ENCODE assay signal across 11 mouse cellular contexts in the genomic region with DNA sequence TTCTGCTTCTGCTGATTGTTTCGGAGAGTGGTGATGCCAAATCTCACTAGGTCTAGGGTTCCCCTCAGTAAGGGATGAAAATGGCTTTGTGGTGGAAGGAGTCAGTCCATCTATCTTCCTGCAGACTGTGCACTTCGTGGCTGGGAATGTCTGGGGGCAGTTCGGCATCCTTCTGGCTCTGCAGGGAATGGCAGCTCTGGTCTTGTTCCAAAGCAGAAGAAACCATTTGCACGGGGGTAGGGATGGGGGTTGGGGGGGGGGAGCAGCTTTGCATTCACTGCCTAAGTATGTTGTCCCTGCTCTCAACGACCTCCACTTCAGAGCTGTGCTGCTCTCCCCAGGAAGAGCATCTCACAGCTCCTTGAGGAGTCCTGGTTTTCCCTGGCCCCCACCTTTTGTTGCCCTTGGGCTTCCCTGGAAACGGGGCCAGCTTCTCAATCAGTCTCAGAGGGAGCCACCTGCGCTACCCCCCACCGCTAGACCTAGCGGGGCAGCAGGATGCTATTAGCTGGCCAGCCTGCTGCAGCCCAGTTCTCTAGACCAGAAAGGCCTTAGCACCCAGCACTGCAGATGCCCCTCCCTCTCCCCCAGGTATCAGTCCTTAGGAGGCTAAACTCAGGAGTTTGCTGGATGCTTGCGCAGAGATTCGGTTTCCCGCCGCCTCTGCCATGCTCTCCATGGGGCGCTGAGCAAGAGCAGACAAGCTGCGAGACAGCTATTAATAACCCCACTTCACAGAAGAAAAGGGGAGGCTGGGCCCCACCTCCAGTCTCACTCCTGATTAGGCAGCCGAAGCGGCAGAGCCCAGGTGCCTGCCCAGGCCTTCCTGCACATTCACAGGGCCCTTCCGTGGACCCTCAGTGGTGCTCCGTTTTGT.
DNase-seq lines count a peak whose midpoint lies in the region; ATAC-seq and TF ChIP-seq lines count a peak whose summit lies in the region.
"Had no signal": no experiment of that assay in that cellular context is flagged by ENCODE, and none has a peak within 500 bp of the region (broad histone marks: within the 10 kb centered on the region; RNA-seq: fewer than 3 reads in every experiment).

No protein-coding gene starts in this region.

- intact Hi-C loops in heart, adult 2 months (cut with DNase I): no loop called here

- no peak for TF ChIP-seq POLR2A in heart, adult 2 months (IDR thresholded peaks at IDR 0.05; ENCODE audit: insufficient read depth, low read depth, low read length)

- no peaks in the 10 kb centered on the region for H3K9me3 ChIP-seq in heart, embryonic 13.5 days
- H3K9me3 ChIP-seq in forebrain, embryonic 15.5 days: no peaks in the 10 kb centered on the region

- TF ChIP-seq CTCF in heart, adult 2 months (IDR thresholded peaks at IDR 0.05): no peak

- no peaks in the 10 kb centered on the region for H3K36me3 ChIP-seq in heart, embryonic 13.5 days
- H3K36me3 ChIP-seq in heart, adult 2 months (ENCODE audit: control insufficient read depth, insufficient read depth, low read length): no peaks in the 10 kb centered on the region
- H3K36me3 ChIP-seq in forebrain, embryonic 15.5 days: no peaks in the 10 kb centered on the region

- DNase-seq in heart, adult 2 months: no peak
- DNase-seq in right cerebral cortex, adult 18-20 months: peak; percentile 75
- no peak for DNase-seq in right cerebral cortex, postnatal 14 days
- no peak for DNase-seq in testis, postnatal 14 days (ENCODE audit: low spot score)
- no peak for DNase-seq in kidney, postnatal 25 days
- no peak for DNase-seq in adipocyte (ENCODE audit: low spot score)
- DNase-seq: kidney, postnatal 4 days; liver, postnatal 0 days had no signal

- no peaks in the 10 kb centered on the region for H3K79me2 ChIP-seq in heart, adult 2 months (replicated peaks; ENCODE audit: control insufficient read depth, insufficient read depth, low read length)

- peaks cover 27% of the 10 kb centered on the region for H3K4me1 ChIP-seq in heart, embryonic 13.5 days
- peaks cover 4% of the 10 kb centered on the region for H3K4me1 ChIP-seq in heart, adult 2 months (ENCODE audit: control insufficient read depth, insufficient read depth, low read length)
- peaks cover 22% of the 10 kb centered on the region for H3K4me1 ChIP-seq in forebrain, embryonic 15.5 days

- WGBS in heart, embryonic 13.5 days: 8% methylated on average over 19 of the region's 19 CpGs
- 34% methylated on average over 19 of the region's 19 CpGs for WGBS in heart, adult 2 months
- 14% methylated on average over 19 of the region's 19 CpGs for WGBS in forebrain, embryonic 15.5 days

- peak overlapping the region; percentile 25 for H3K4me3 ChIP-seq in heart, embryonic 13.5 days
- H3K4me3 ChIP-seq in heart, adult 2 months: no peak overlapping the region
- no peak overlapping the region for H3K4me3 ChIP-seq in forebrain, embryonic 15.5 days

- peak overlapping the region; percentile 48 for H3K27ac ChIP-seq in heart, embryonic 13.5 days (replicated peaks)
- H3K27ac ChIP-seq in heart, adult 2 months: no peak overlapping the region
- H3K27ac ChIP-seq in forebrain, embryonic 15.5 days (replicated peaks): no peak overlapping the region

- peak overlapping the region; percentile 64 for H3K4me2 ChIP-seq in heart, embryonic 13.5 days
- H3K4me2 ChIP-seq in forebrain, embryonic 15.5 days (replicated peaks): no peak overlapping the region; the same call in 1 of the 2 replicates

- H3K27me3 ChIP-seq in heart, embryonic 13.5 days (replicated peaks): 0 out of 2 replicates have a peak, but pooled peaks cover 5% of the 10 kb centered on the region
- H3K27me3 ChIP-seq in heart, adult 2 months (ENCODE audit: control insufficient read depth, insufficient read depth, low read length): peaks cover 2% of the 10 kb centered on the region; the same call in 1 of the 2 replicates
- H3K27me3 ChIP-seq in forebrain, embryonic 15.5 days: no peaks in the 10 kb centered on the region

- TF ChIP-seq EP300 in heart, adult 2 months (IDR thresholded peaks at IDR 0.05; ENCODE audit: insufficient read depth, low read depth, low read length): no peak

- H3K9ac ChIP-seq in heart, embryonic 13.5 days: peak overlapping the region; percentile 42
- no peak overlapping the region for H3K9ac ChIP-seq in heart, adult 2 months (ENCODE audit: low read depth, low read length)
- no peak overlapping the region for H3K9ac ChIP-seq in forebrain, embryonic 15.5 days (replicated peaks)
- H3K9ac ChIP-seq: liver, postnatal 0 days had no signal

- ATAC-seq in heart, embryonic 13.5 days (ENCODE audit: extremely low read depth, insufficient number of reproducible peaks, low FRiP score, low TSS enrichment): no peak
- 0 out of 2 replicates have a peak, but pooled peaks have one; percentile 19 for ATAC-seq in forebrain, embryonic 15.5 days (replicated peaks)
- ATAC-seq: CD4-positive, CD25-positive, alpha-beta regulatory T cell, adult 4 months; liver, postnatal 0 days had no signal
